Mouse (Mus musculus) intestine, embryonic 16.5 days (tissue): ENCODE data around the gene Rnf11. TPM values are rescaled to one million over a fixed set of nuclear protein-coding genes. Genes with fewer than 3 reads are reported as not detected.

Source experiments
- polyA plus RNA-seq: library from polyadenylated mRNA; unstranded; fragments of >200 nt; fragmentation: Nextera tagmentation; extraction: Ambion mirVana; gene quantifications from 2 replicates; pipeline ENCODE4 v1.2.1, GENCODE M21; 2015

Gene Rnf11
- polyA plus RNA-seq, 1 experiment from 2014 or later, result 15.0 TPM

Other genes starting within 250 kb of the Rnf11 start
- 26.4 and 27.9 TPM in 2 replicates for gene Eps15, start 204.5 kb downstream of the Rnf11 start, polyA plus RNA-seq
- gene Ttc39a, start 78.1 kb downstream of the Rnf11 start, polyA plus RNA-seq, result 18.7 and 19.8 TPM in 2 replicates
- not detected in 2 replicates for gene 4930522H14Rik, start 46.6 kb upstream of the Rnf11 start, polyA plus RNA-seq
- 5.1 and 6.0 TPM in 2 replicates for gene Cdkn2c, start 182.5 kb upstream of the Rnf11 start, polyA plus RNA-seq
- gene Faf1, start 191.9 kb upstream of the Rnf11 start, polyA plus RNA-seq, result 12.2 and 18.6 TPM in 2 replicates